Mouse (Mus musculus) forebrain, postnatal 0 days (tissue): ENCODE results near the gene Pax5. TPM values are rescaled to one million over a fixed set of nuclear protein-coding genes. Genes with fewer than 3 reads are reported as not detected.
A peak's percentile ranks its signal among the peaks of the same experiment; 100 is the strongest.
"Not testable (repeated sequence)": the region's sequence is repeated elsewhere in the genome, so short reads cannot be mapped to it uniquely, and the experiment has no call there.

Source experiments
- ATAC-seq: fragments of 200-750 bp; cut with Nextera tagmentation; 2 replicates; pipeline ENCODE4 v1.8.0; 2017; ENCODE audit warnings: mild to moderate bottlenecking, moderate library complexity
- DNase-seq: peaks from one replicate; pipeline ENCODE4 v3.0.0-alpha.2; 2015
- H3K27ac ChIP-seq: fragments of 300-500 bp; sonication (generic); 2 replicates; pipeline ENCODE4 v1.5.1; 2014; ENCODE audit warnings: low read depth, mild to moderate bottlenecking, antibody characterized with exemption, low read length, moderate library complexity, mixed read lengths
- H3K27me3 ChIP-seq: fragments of 300-500 bp; sonication (generic); 2 replicates; pipeline ENCODE4 v1.6.1; 2014; ENCODE audit warnings: mild to moderate bottlenecking, low read length, mixed read lengths; ENCODE audit not compliant: insufficient read depth
- H3K36me3 ChIP-seq: fragments of 300-500 bp; sonication (generic); 2 replicates; pipeline ENCODE4 v1.6.1; 2014; ENCODE audit warnings: mild to moderate bottlenecking, moderate library complexity; ENCODE audit not compliant: insufficient read depth
- H3K4me1 ChIP-seq: fragments of 300-500 bp; sonication (generic); 2 replicates; pipeline ENCODE4 v1.6.1; 2014; ENCODE audit warnings: antibody characterized with exemption; ENCODE audit not compliant: insufficient read depth
- H3K4me2 ChIP-seq: fragments of 300-500 bp; sonication (generic); 2 replicates; pipeline ENCODE4 v1.6.1; 2014; ENCODE audit warnings: low read depth, mild to moderate bottlenecking, moderate library complexity
- H3K4me3 ChIP-seq: fragments of 300-500 bp; sonication (generic); 2 replicates; pipeline ENCODE4 v1.5.1; 2014; ENCODE audit warnings: low read depth, low read length, mixed read lengths
- H3K9ac ChIP-seq: fragments of 300-500 bp; sonication (generic); 2 replicates; pipeline ENCODE4 v1.6.1; 2014; ENCODE audit warnings: mild to moderate bottlenecking
- H3K9me3 ChIP-seq: fragments of 300-500 bp; sonication (generic); 2 replicates; pipeline ENCODE4 v1.6.1; 2016; ENCODE audit warnings: low read length
- CTCF ChIP-seq: sonication (generic); IDR thresholded peaks from 2 replicates; pipeline ENCODE4 v1.5.1; 2016; ENCODE audit warnings: antibody characterized with exemption, control low read depth, low read depth
- WGBS: fragments of 180-500 bp; shearing (Covaris S2); extraction: QIAGEN DNeasy Blood & Tissue Kit; methylation state at CpG from one replicate; pipeline ENCODE4 v1.1.7; 2014; 5-methylcytosine and 5-hydroxymethylcytosine counted together
- polyA plus RNA-seq: library from polyadenylated mRNA; unstranded; fragments of >200 nt; fragmentation: Nextera tagmentation; extraction: Ambion mirVana; gene quantifications from 2 replicates; pipeline ENCODE4 v1.2.1, GENCODE M21; 2015
- total RNA-seq: library from RNA; depleted of rRNA; stranded (reverse); fragments of >200 nt; gene quantifications from 2 replicates; pipeline ENCODE4 v1.2.3, GENCODE M21; 2014; rRNA removed

The Pax5 gene
- total RNA-seq, result 0.14 and 1.5 TPM in 2 replicates
- polyA plus RNA-seq, result 0.01 TPM in 1 of 2 replicates, not detected in the other

DNA sequence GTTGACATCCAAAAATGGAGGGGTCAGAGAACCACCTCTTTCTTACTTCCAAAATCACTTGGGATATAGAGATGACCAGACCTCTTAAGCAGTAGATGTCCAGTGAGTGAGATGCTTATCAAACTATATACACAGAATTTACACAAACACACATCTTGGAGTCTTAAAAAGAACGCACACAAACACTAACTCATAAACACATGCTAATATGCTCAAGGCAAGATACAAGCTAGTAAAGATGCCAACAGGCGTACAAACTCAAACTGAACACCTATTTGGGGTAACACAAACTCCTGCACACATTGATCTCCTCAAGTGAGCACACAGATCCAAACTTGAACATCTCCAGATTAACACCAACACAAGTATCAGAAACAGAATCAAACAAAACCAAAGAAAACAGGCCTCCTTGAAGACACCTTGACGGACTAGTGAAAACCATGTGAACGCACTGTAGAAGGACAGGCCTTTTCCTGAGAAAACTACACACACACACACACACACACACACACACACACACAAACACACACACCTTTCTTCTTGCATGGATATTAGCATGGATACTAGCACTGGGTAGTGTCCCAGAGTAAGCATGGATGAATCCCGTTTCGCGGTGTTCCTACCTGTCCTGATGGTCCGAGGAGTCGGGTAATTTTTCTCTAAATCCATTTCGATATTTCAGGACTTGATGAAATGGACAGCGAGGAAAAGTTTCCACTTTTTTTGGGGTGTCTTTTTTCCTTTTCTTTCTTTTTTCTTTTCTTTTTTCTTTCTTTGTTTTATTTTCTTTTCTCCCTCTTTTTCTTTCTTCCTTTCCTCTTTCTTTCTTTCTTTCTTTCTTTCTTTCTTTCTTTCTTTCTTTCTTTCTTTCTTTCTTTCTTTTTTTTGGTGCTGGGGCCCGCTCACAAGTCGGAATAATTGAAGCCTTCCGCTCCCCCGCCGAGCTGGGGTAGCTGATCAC, at the start of gene Pax5:
TSS of gene Pax5 (minus strand) at position 748 of the 961 bp plus-strand sequence.
- H3K4me3 ChIP-seq, result no peak within 1 kb of the TSS

DNA sequence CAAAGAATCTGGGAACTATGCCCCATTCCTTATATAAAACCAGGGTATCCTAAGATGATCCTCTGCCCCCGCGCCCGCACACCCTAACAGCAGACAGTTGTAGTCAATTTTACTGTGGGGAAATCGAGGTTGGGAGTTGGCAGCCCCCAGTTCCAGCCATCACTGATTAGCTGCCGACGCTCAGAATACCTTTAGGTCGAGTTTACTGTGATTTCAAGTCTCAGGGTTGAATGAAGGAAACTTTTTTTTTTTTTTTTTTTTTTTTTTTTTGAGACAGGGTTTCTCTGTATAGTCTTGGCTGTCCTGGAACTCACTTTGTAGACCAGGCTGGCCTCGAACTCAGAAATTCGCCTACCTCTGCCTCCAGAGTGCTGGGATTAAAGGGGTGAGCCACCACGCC, 46.8 kb upstream of the Pax5 start:
- not testable (repeated sequence) for ATAC-seq, H3K27me3 ChIP-seq, H3K36me3 ChIP-seq, H3K4me1 ChIP-seq, H3K9me3 ChIP-seq, DNase-seq
- H3K9ac ChIP-seq, result peak overlapping the region; percentile 94
- peak overlapping the region; percentile 90; the same call in 1 of the 2 replicates for H3K27ac ChIP-seq
- 6% methylated on average over 10 of the region's 10 CpGs for whole genome bisulfite sequencing
- H3K4me3 ChIP-seq, result peak overlapping the region; percentile 95
- H3K4me2 ChIP-seq, result peak overlapping the region; percentile 84

More for the DNA sequence above, at the start of gene Pax5:
- H3K4me2 ChIP-seq, result no peak within 1 kb of the TSS
- no peak for DNase-seq
- no peaks in the 10 kb centered on the region for H3K36me3 ChIP-seq
- H3K27ac ChIP-seq, result no peak within 1 kb of the TSS
- TF ChIP-seq CTCF, result no peak
- H3K9me3 ChIP-seq, result no peaks in the 10 kb centered on the region
- no peak for ATAC-seq
- no peaks in the 10 kb centered on the region for H3K4me1 ChIP-seq
- no peak within 1 kb of the TSS for H3K9ac ChIP-seq
- H3K27me3 ChIP-seq, result peaks cover 74% of the 10 kb centered on the region
- 28% methylated on average over 16 of the region's 16 CpGs for WGBS

DNA sequence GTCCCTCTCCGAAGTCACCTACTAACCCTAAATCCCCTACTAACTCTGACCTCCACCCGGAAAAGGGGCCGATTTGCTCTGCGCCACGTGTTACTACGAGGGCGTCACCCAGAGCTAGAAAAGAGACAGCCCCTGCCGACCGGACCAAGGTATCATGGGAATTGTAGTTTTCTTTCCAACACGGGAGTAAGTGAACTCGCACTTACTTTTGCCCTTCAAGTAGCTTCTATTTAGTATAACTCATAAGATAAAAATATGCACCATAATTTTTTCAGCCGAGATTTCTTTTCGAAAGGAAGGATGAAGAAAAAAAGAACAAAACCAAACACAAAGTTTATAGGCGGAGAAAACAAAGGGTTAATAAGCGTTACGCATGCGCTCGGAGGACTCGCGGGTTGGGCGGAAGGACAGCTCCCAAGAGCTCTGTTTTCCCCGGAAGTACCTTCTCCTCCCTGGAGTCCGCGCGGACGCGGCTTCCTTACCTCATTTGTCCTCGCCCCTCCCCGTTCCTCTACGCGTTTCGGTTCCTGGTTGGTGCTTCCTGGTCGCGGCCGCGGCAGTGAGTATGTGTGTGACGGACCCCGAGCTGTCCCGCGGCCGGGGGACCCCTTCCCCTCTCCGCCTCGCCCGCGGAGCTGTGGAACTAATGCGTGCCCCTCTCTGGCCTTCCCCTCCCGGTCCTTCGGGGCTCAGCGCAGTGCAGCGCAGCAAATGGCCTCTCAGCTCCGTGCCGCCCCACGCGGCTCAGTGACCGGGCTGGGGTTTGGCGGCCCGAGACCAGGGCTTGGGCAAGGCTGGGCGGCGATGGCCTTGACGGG, 46.1 kb upstream of the Pax5 start:
- DNase-seq (peak; percentile 95), ATAC-seq (peak; percentile 99)
- Histone ChIP-seq H3K4me3 (peak overlapping the region; percentile 95), H3K27ac (peak overlapping the region; percentile 90), H3K9ac (peak overlapping the region; percentile 94), H3K9me3 (no peaks in the 10 kb centered on the region), H3K27me3 (no peaks in the 10 kb centered on the region), H3K4me1 (0 out of 2 replicates have a peak, but pooled peaks cover 5% of the 10 kb centered on the region), H3K36me3 (no peaks in the 10 kb centered on the region), H3K4me2 (peak overlapping the region; percentile 84)
- TF ChIP-seq CTCF, result peak; percentile 32
- under 1% methylated on average over 59 of the region's 60 CpGs for WGBS

DNA sequence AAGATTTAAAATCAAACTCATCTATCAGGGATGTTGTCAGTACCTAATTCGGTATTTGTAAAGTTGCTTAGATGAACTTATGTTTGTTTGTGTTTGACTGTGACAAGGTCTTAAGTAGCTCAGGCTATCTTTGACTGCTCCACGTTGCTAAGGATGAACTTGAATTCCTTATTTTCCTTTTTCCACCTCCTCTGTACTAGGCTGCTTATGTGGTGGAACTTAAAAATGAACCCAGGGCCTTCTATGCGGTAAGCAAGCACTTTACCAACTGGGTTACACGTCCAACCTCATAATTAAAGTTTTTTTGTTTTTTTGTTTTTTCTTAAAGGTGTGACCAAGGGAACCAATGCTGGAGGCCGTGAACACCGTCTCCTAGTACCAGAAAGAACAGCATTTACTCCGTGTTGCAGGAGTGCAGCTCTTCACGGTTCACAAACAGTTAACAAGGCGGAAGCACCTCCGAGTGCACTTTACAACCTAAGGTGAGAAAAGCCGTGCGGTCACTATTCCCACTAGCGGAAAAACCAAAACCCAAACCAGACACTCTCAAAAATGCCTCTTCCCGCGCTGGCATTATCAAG, 45.4 kb upstream of the Pax5 start, which contains the start of gene Zcchc7:
TSS of gene Zcchc7 (plus strand) at position 325 of the 581 bp plus-strand sequence.
- H3K4me3 ChIP-seq, result peak within 1 kb of the TSS; percentile 95
- peak; percentile 36 for ATAC-seq
- H3K36me3 ChIP-seq, result no peaks in the 10 kb centered on the region
- 0 out of 2 replicates have a peak, but pooled peaks cover 5% of the 10 kb centered on the region for H3K4me1 ChIP-seq
- no peak for DNase-seq
- no peaks in the 10 kb centered on the region for H3K9me3 ChIP-seq
- no peaks in the 10 kb centered on the region for H3K27me3 ChIP-seq
- no peak for TF ChIP-seq CTCF
- H3K27ac ChIP-seq, result peak within 1 kb of the TSS; percentile 90
- 5% methylated on average over 15 of the region's 15 CpGs for WGBS
- peak within 1 kb of the TSS; percentile 94 for H3K9ac ChIP-seq
- peak within 1 kb of the TSS; percentile 84 for H3K4me2 ChIP-seq

DNA sequence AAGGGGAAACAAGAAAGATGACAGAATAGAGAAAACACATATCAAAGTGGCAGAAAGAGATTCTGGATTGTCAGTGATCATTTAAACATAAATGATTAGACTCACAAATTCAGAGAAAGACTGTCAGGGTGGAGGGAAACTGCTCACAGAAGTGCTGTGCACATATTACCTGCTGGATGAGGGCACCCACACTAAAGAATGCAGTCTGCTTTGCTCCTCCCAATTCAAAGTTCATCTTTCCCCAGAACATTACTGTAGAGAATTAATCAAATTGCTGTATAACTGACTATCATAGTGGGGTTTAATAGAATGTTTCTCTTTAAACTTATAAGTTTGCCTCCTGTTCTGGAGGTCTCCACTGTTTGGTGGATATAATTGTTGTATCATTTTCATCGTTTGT, 30.2 kb upstream of the Pax5 start:
- H3K4me2 ChIP-seq, result no peak overlapping the region
- 76% methylated on average over 1 of the region's 1 CpGs for WGBS
- TF ChIP-seq CTCF, result no peak
- ATAC-seq (no peak), DNase-seq (no peak)
- no peaks in the 10 kb centered on the region for H3K36me3 ChIP-seq
- no peak overlapping the region for H3K4me3 ChIP-seq
- H3K9ac ChIP-seq, result no peak overlapping the region
- no peak overlapping the region for H3K27ac ChIP-seq
- no peaks in the 10 kb centered on the region for H3K4me1 ChIP-seq
- H3K27me3 ChIP-seq, result no peaks in the 10 kb centered on the region
- H3K9me3 ChIP-seq, result no peaks in the 10 kb centered on the region

DNA sequence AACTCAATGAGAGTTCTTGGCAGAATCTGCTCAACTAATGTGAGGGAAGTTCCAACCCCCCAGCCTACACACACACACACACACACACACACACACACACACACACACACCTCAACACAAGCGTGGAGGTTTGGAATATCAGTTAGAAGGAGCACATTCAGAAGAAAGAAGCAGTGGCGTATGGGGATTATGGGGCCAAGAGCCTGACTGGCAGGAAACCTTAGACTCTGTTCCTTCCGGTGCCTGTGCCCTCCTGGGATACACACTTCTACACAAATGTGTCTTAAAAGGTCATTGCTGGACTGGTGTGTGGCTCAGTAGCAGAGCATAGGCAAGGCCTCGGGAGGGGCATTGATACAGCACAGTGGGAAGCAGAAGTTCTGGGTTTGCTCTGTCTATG, 10.9 kb upstream of the Pax5 start:
- no peaks in the 10 kb centered on the region for H3K4me1 ChIP-seq
- WGBS, result 84% methylated on average over 4 of the region's 4 CpGs
- H3K9me3 ChIP-seq, result no peaks in the 10 kb centered on the region
- peaks cover 18% of the 10 kb centered on the region for H3K27me3 ChIP-seq
- H3K4me3 ChIP-seq, result no peak overlapping the region
- no peak overlapping the region for H3K9ac ChIP-seq
- DNase-seq (no peak), ATAC-seq (no peak)
- no peak for TF ChIP-seq CTCF
- no peak overlapping the region for H3K27ac ChIP-seq
- no peaks in the 10 kb centered on the region for H3K36me3 ChIP-seq
- H3K4me2 ChIP-seq, result no peak overlapping the region
